Mouse (Mus musculus) midbrain, embryonic 16.5 days (tissue): Measurements from ENCODE around the gene Rif1. TPM values are rescaled to one million over a fixed set of nuclear protein-coding genes. Genes with fewer than 3 reads are reported as not detected.
"Not testable (repeated sequence)": the region's sequence is repeated elsewhere in the genome, so short reads cannot be mapped to it uniquely, and the experiment has no call there.

Experiments
- ATAC-seq: fragments of 200-750 bp; cut with Nextera tagmentation; 2 replicates; pipeline ENCODE4 v1.8.0; 2017; ENCODE audit warnings: moderate TSS enrichment
- H3K27ac ChIP-seq: fragments of 300-500 bp; sonication (generic); 2 replicates; pipeline ENCODE4 v1.5.1; 2014; ENCODE audit warnings: mild to moderate bottlenecking, low read length, mixed read lengths
- H3K27me3 ChIP-seq: fragments of 300-500 bp; sonication (generic); 2 replicates; pipeline ENCODE4 v1.6.1; 2014; ENCODE audit warnings: low read depth, low read length, mixed read lengths; ENCODE audit not compliant: control insufficient read depth, insufficient read depth
- H3K36me3 ChIP-seq: fragments of 300-500 bp; sonication (generic); 2 replicates; pipeline ENCODE4 v1.6.1; 2014; ENCODE audit warnings: mild to moderate bottlenecking, low read length, moderate library complexity, mixed read lengths; ENCODE audit not compliant: control insufficient read depth, insufficient read depth
- H3K4me1 ChIP-seq: fragments of 300-500 bp; sonication (generic); 2 replicates; pipeline ENCODE4 v1.6.1; 2014; ENCODE audit warnings: mild to moderate bottlenecking, low read length, mixed read lengths; ENCODE audit not compliant: control insufficient read depth, insufficient read depth
- H3K4me2 ChIP-seq: fragments of 300-500 bp; sonication (generic); 2 replicates; pipeline ENCODE4 v1.6.1; 2014; ENCODE audit warnings: mild to moderate bottlenecking, low read length, mixed read lengths
- H3K4me3 ChIP-seq: fragments of 300-500 bp; sonication (generic); 2 replicates; pipeline ENCODE4 v1.5.1; 2014; ENCODE audit warnings: low read depth, mild to moderate bottlenecking, low read length, moderate library complexity, mixed read lengths
- H3K9ac ChIP-seq: fragments of 300-500 bp; sonication (generic); 2 replicates; pipeline ENCODE4 v1.6.1; 2014; ENCODE audit warnings: low read depth, low read length, mixed read lengths
- H3K9me3 ChIP-seq: fragments of 300-500 bp; sonication (generic); replicated peaks from 2 replicates; pipeline ENCODE4 v1.6.1; 2014; ENCODE audit warnings: mild to moderate bottlenecking, low read length, mixed read lengths; ENCODE audit not compliant: control insufficient read depth, poor library complexity, severe bottlenecking
- WGBS: fragments of 180-500 bp; shearing (Covaris S2); extraction: QIAGEN DNeasy Blood & Tissue Kit; methylation state at CpG from one replicate; pipeline ENCODE4 v1.1.7; 2014; 5-methylcytosine and 5-hydroxymethylcytosine counted together
- polyA plus RNA-seq: library from polyadenylated mRNA; unstranded; fragments of >200 nt; fragmentation: Nextera tagmentation; extraction: Ambion mirVana; gene quantifications from 2 replicates; pipeline ENCODE4 v1.2.1, GENCODE M21; 2015

The Rif1 gene
- polyA plus RNA-seq, 1 experiment from 2014 or later = 18.2 TPM

DNA sequence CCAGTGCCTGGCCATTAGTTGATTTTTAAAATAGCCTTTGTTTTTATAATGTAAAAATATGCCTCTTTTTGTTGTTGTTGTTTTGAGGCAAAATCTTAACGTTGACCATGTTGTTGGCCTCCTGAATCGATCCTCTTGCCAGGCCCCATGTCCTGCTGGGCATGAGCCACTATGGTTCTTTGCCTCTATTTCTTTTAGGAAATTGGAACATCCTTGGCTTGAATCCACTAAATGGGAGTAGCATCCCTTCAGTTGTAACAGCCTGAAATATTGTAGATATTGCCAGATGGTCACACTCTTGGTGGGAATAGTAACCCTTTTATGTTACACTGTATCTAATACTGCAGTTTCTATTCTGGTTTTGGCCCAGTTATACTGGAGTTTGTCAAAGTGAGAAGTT, 11.9 kb downstream of the Rif1 start:
- WGBS = 89% methylated on average over 2 of the region's 2 CpGs
- Histone ChIP-seq H3K4me2 (no peak overlapping the region), H3K9me3 (no peaks in the 10 kb centered on the region), H3K27me3 (no peaks in the 10 kb centered on the region), H3K36me3 (peaks cover 21% of the 10 kb centered on the region), H3K4me3 (no peak overlapping the region), H3K4me1 (no peaks in the 10 kb centered on the region), H3K27ac (no peak overlapping the region), H3K9ac (no peak overlapping the region)
- ATAC-seq = no peak

DNA sequence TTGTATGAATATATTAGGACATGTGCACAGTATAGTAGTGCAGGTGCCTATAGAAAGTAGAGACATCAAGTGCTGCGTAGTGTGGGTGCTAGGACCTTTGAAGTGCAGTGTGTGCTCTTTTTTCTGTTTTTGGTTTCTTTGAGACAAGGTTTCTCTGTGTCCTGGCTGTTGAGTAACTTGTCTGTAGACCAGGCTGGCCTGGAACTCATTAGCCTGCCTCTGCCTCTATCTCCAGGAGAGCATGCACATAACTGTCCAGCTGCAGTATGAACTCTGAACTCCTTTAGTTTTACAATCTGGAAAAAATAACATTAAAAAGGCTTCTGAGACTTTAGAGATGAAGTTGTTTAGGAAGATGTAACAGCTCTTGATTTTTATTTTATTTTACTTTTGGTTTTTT, 41.5 kb downstream of the Rif1 start:
- H3K9me3 ChIP-seq = no peaks in the 10 kb centered on the region
- H3K36me3 ChIP-seq = peaks cover 38% of the 10 kb centered on the region
- WGBS = 90% methylated on average over 1 of the region's 1 CpGs
- H3K4me3 ChIP-seq = no peak overlapping the region
- no peak overlapping the region for H3K9ac ChIP-seq
- ATAC-seq = no peak
- H3K27ac ChIP-seq = no peak overlapping the region
- no peaks in the 10 kb centered on the region for H3K4me1 ChIP-seq
- H3K27me3 ChIP-seq = no peaks in the 10 kb centered on the region
- H3K4me2 ChIP-seq = no peak overlapping the region

- H3K4me2 ChIP-seq, H3K9me3 ChIP-seq, H3K9ac ChIP-seq, H3K4me3 ChIP-seq, H3K36me3 ChIP-seq, H3K4me1 ChIP-seq, H3K27me3 ChIP-seq, ATAC-seq, H3K27ac ChIP-seq: not testable (repeated sequence)
- WGBS = 97% methylated on average over 20 of the region's 20 CpGs
Observed at GRCm38 (mm10) chr2:52131370-52131769, 58.7 kb downstream of the Rif1 start.

DNA sequence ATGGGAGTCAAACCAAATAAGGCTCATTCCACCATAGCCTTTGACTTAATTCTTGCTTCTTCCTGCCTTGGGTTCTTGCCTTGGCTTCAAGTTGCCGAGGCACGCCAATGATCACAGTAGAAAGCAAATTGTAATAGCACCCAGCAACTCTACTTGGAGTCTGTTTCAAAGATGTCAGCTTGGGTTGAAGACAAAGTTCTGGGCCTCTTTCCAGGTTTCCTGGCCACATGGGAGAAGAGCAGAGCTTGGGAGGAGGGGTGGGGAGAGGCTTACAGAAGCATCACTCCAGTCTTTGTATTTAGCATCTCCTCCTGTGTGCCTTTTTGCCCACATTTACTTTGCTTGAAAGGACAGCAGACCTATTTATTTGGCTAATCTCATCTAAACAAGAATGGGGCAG, 60.7 kb downstream of the Rif1 start:
- Histone ChIP-seq H3K27me3 (no peaks in the 10 kb centered on the region), H3K4me1 (no peaks in the 10 kb centered on the region), H3K9me3 (no peaks in the 10 kb centered on the region), H3K4me3 (no peak overlapping the region), H3K4me2 (no peak overlapping the region), H3K27ac (no peak overlapping the region), H3K36me3 (no peaks in the 10 kb centered on the region; the same call in 1 of the 2 replicates), H3K9ac (no peak overlapping the region)
- WGBS = 91% methylated on average over 2 of the region's 2 CpGs
- no peak for ATAC-seq

GRCm38 (mm10) chr2:52153064-52153463, 80.4 kb downstream of the Rif1 start:
- Histone ChIP-seq H3K27ac (no peak overlapping the region), H3K27me3 (no peaks in the 10 kb centered on the region), H3K4me1 (no peaks in the 10 kb centered on the region), H3K9me3 (no peaks in the 10 kb centered on the region), H3K9ac (no peak overlapping the region), H3K4me2 (no peak overlapping the region), H3K4me3 (no peak overlapping the region), H3K36me3 (no peaks in the 10 kb centered on the region)
- WGBS = 81% methylated on average over 3 of the region's 3 CpGs
- ATAC-seq = no peak

DNA sequence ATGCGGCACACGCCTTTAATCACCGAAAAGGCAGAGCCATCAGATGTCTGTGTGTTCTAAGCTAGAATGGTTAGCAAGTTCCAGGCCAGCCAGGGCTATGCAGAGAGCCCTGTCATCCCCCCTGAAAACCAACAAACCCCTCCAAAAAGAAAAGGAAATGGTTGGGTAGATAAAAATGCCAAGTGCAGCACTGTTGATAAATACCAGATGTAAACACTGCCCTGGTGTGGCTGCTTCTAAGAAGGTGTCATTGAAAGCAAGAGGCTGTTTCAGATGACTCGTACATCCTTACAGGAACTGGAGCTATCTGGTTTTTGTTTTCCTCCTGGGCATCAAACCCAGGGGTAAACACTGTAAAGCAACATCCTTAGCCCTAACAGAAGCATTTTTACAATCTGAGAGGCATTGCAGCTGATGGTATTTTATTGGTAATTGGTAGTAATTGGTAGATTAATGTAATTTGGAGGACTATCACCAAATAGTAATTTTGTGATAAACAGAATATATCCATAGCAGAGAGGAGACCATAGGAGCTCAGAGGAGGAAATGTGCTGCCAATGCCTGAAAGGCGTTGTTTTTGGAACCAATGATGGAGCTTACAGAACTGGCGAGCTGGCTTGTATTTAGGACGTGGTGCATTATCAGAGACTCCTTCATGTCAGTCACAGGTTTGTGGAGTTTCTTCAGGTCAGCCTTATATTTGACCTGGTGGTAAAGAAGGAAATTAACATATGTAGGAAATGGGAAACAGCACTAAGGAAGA, 96.8 kb downstream of the Rif1 start:
- Histone ChIP-seq H3K4me3 (no peak overlapping the region), H3K36me3 (no peaks in the 10 kb centered on the region), H3K9me3 (no peaks in the 10 kb centered on the region), H3K27me3 (no peaks in the 10 kb centered on the region), H3K9ac (no peak overlapping the region), H3K4me1 (no peaks in the 10 kb centered on the region), H3K27ac (no peak overlapping the region), H3K4me2 (no peak overlapping the region)
- no peak for ATAC-seq
- WGBS = 92% methylated on average over 7 of the region's 7 CpGs

Other genes with a start within 250 kb of the Rif1 start
- gene Rbm43, start 137.7 kb upstream of the Rif1 start, polyA plus RNA-seq = 6.5 and 9.4 TPM in 2 replicates
- gene Nmi, start 99.3 kb upstream of the Rif1 start, polyA plus RNA-seq = 3.3 and 4.3 TPM in 2 replicates
- gene Tnfaip6, start 34.8 kb upstream of the Rif1 start, polyA plus RNA-seq = 2.8 and 3.8 TPM in 2 replicates